Mouse (Mus musculus): ENCODE measurements around the gene Plin1.
A peak's percentile ranks its signal among the peaks of the same experiment; 100 is the strongest.

The Plin1 gene

GRCm38 (mm10) chr7:79732622-79733021, at the start of gene Plin1:
Plin1 (minus strand) TSS chr7:79732903.
- no peak for DNase-seq

GRCm38 (mm10) chr7:79782516-79782855, 49.8 kb upstream of the Plin1 start:
- no peak for DNase-seq

DNA sequence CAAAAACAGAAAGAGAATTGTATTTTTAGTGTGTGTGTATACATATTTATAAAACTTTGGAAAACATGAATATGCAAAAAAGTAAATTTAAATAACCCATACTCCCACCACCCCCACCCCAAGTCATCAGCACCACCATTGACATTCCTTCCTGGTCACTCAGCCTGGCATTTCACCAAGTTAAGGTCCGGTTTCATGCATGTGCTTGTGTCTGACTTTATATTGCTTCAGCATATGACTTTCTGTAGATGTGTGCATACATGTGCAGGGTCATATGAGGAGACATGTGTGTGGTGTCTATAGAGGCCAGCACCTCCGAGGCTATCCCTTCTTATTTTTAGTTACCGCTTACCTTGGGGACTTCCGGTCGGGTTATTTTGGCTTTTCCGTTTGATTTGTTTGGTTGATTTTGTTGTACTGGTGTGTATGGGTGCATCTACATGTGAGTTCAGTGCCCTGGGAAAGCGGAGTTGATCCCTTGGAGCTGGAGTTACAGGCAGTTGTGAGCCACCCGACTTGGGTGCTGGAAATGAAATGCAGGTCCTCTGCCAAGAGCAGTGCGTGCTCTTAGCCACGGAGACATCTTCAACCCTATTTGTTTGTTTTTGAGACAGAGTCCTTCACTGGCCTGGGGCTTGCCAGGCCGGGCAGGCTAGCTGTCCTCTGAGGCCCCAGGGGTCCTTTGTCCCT, 49.3 kb upstream of the Plin1 start:
- DNase-seq, result no peak

DNA sequence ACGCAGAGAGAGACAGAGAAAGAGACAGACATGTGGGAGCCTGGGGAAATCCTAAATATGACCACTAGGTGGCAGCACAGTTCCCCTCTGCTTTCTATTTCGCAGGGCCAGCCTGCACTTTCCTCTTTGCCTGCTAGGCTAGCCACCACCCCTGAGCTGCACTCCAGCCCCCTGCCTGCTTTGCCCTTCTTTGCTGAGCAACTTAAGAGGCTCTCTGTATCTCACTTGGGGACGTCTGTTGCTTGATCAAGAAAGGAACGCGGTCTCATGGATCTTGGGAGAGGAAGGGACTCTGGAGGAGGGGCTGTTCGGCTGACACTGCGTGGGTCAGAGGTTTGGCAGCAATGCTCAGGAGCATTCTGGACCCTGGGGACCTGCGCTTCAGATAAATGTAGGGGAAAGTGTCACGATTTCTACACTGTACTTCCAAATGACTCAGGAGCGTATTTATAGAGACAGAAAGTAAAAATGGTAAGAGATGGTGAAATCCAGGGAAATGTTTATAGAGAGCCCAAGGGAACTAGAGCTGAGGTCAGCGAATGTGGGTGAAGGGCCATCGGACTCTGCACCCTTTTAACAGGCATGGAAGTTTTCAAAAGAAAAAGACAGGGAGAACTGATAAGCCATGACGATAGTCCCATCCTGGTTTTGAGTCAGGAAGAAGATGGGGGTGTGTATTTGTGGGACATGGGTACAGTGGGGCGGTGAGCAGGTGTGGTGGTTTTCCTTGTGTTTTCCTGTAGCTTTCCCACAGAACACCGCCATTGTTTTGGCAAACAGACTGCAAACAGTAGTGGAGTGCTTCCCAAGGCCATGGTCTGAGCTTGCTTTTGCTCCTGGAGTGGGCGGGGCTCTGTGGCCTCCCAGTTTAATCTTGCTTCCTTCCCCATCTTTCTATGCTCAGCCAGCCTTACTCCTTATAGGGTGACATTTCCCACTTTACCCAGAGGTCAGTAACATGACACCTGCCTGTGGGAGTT, 48.2 kb upstream of the Plin1 start:
- DNase-seq, result peak; percentile 73 to 83

- DNase-seq, result no peak
These were observed 39.1 kb upstream of the Plin1 start for GRCm38 (mm10) chr7:79771561-79772512.

GRCm38 (mm10) chr7:79769664-79770063, 37.0 kb upstream of the Plin1 start:
- DNase-seq, result no peak

DNA sequence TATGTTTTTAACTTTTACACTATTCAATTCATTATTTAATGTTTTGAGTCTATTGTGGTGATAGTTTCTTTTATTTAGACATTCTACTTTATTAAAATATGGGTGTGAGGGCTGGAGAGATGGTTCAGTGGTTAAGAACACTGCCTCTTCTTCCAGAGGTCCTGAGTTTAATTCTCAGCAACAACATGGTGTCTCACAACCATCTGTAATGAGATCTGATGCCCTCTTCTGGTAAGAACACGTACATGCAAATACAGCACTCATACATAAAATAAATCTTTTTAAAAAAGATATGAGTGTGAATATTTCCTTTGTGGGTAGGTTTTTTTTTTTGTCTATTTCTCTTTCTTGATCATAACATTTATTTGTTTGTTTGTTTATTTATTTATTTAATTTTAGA, 33.3 kb upstream of the Plin1 start:
- no peak for DNase-seq

DNA sequence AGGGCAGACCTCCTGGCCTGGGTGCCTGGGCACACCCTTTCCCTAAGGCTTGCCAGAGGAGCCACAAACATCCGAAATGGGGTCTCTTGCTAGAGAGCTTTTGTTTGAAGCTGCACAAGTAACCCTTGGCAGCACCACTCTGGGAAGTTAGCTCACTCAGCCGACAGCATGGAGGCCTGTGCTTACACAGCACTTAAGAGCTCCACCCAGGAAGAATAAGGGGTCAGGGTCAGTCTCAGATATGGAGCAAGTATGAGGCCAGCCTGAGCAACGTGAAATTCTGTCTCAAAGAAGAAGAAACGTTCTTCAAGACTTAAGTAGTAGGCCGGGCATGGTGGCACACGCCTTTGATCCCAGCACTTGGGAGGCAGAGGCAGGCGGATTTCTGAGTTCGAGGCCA, 29.4 kb upstream of the Plin1 start:
- DNase-seq, result no peak

GRCm38 (mm10) chr7:79761124-79761876, 28.6 kb upstream of the Plin1 start:
- peak in 1 of 2 experiments; percentile 11 for DNase-seq

DNA sequence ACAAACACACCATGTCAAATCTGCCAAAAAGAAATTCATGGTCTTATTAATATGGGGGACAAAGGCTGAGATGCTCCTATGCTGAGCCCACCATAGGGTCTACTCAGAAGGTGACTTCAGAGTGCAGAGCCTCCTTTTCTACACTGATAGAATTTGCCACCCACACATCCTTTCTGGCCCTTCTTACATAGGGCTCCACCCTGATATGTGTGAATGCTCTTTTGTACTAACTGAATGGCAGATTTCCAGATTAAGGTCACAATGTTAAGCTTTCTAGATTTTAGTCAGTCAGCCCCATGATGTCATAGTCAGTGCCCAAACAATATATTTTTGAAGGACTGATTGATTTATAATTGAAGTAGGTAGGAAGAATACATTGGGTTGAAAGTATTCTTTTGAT, 27.1 kb upstream of the Plin1 start:
- DNase-seq, result no peak

DNA sequence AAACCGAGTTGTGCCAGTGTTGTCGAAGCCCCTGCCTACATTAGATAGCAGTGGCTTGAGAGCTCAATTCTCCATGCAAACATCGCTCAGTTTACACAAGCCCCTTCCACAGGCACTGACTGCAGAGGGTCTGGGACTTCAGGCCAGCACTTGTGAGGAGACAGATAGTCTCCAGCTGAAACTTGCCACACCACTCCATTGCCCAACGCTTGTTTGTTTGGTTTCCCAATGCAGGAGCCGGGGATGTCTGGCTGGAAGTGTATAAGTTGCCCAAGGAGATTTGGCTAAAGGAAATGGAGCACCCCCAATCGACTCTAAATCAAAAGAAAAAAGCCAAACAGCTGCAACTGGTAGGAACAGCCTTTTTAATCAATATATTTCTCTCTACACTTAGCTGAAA, 25.5 kb upstream of the Plin1 start:
- DNase-seq, result no peak

DNA sequence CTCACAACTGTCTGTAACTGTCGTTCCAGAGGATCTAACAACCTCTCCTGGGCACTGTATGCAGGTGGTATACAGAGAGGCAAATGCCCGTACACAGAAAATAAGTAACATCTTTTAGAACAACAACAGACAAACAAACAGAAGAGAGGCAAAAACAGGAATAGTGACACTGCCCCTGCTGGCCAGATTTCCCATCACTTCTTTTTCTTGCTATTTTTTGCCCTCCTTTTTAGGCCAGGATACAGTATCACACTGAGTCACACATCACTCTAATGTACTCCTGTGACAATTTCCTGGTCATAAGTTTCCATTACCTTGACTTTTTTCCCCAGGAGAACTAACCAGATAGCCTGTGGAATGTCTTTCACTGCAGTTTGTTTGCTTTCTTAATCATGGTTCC, 23.6 kb upstream of the Plin1 start:
- DNase-seq, result no peak

- DNase-seq, result no peak
These were observed 16.8 kb upstream of the Plin1 start for GRCm38 (mm10) chr7:79749511-79749910.

DNA sequence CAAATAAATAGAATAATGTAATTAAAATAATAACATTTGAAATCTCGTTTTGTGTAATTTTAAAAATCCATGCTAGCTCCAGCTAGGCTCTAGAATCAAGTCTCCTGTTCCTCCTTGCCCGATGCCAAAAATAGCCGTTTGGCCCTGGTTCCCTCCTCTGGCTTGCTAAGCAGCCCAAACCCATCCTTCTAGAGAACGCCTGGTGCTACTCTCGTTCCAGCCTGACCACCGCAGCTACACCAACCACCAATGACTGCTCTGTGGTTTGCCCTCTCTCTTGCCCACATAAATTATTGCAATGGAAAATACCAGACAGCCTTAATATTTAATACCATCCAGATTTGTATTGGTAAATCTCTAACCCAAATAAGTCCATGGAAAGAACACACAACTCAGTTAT, 15.0 kb upstream of the Plin1 start:
- no peak for DNase-seq

- no peak for DNase-seq
These were observed 11.9 kb upstream of the Plin1 start for GRCm38 (mm10) chr7:79744585-79744984.

DNA sequence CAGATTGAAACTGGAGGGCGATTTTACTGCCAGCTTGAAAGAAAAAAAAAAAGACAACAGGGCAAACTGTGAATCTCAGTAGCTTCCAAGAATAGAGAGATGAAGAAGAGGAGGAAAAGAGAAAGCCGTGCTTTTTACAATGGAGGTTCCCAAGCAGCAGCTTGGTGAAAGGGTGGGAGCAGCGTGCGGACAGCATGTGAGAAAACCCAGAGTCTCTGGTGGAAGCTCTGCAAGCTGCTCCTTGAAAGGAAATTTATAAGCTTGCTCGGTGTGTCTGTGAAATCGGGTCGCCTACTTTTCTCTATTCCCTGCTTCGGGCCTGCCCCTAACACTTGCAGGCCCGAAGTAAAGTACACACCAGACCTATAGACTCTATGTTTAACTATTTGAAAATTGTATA, 11.3 kb upstream of the Plin1 start:
- DNase-seq, result no peak

- DNase-seq, result peak; percentile 72 to 82
These were observed 10.2 kb upstream of the Plin1 start, which contains the start of the genes Pex11a and Wdr93 for GRCm38 (mm10) chr7:79742659-79743536. Pex11a (minus strand) TSS chr7:79743131. Wdr93 (plus strand) TSS chr7:79743163.

DNA sequence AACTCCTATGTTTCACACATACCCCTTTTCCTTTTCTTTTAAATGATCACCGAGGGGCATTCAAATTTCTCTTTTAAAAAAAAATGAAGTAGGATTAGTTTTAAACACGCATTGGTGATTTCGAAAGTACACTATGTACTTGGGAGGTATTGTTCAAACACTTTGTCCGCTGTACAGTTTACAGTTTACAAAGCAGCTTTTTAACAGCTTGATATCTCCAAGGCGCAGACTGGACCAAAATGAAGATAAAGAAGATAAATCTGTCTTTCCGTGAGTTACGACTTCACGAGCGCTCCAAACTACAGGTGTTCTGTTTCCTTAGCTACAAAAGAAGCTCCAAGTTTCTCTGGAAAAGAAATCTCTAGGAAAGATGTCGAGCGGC, 9.6 kb upstream of the Plin1 start:
- no peak for DNase-seq

DNA sequence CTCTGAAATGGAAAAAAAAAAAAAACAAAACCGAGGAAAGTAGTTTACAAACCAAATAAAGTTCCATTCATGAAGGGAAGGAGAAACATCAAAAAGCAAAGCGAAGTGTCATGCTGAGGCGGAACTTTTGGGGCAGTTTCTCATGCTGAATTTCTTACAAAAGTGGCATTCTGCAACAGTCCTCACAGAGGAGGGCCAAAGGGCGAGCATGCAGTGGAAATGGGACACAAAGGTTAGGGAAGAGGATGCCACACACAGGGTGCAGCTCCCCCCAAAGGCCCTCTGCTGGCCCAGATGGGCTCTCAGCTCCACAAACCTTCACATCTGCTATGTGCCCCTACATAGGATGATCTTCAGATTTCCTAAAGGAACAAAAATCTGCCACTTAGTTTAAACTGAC, 7.6 kb upstream of the Plin1 start:
- DNase-seq, result no peak

DNA sequence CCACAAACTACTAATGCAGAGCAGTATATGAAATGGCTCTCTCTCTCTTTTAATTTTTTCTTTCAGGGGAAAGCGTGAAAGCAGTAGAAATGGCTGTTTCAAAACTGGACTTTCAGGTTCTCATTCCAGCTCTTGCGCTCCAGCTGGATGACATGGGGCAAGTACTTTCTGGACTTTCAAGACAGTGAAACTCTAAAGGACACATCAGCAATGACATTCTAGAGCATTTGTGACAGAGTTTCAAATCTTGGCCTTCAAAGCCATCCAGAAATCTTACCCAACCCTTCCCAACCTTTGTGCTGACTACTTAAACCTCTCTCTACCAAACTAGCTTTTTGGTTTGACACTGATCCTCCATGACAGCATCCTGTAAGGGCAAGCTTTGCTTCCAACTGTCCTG, 6.2 kb upstream of the Plin1 start:
- no peak for DNase-seq

- DNase-seq, result no peak
These were observed 3.8 kb upstream of the Plin1 start for GRCm38 (mm10) chr7:79736511-79736910.
